Mouse (Mus musculus) spleen, adult 18-20 months (tissue): Measurements from ENCODE around the gene Tspan4.

ENCODE experiments used
- DNase-seq, 2 experiments: peaks; one replicate each; pipeline ENCODE4 v3.0.0; 2022; ENCODE audit warnings: mixed read lengths in 2 of 2

Tspan4 gene

GRCm38 (mm10) chr7:141477578-141478269 lies 2.7 kb downstream of the Tspan4 start:
- no peak for DNase-seq

GRCm38 (mm10) chr7:141478270-141478748 lies 3.3 kb downstream of the Tspan4 start:
- DNase-seq = no peak

- peak; percentile 58 to 65 for DNase-seq
Measured at GRCm38 (mm10) chr7:141480842-141481497, 5.9 kb downstream of the Tspan4 start.

GRCm38 (mm10) chr7:141481498-141482401 lies 6.7 kb downstream of the Tspan4 start:
- peak in 1 of 2 experiments; percentile 63 for DNase-seq

GRCm38 (mm10) chr7:141482531-141483024 lies 7.5 kb downstream of the Tspan4 start:
- no peak for DNase-seq

- no peak for DNase-seq
Measured at GRCm38 (mm10) chr7:141483114-141483653, 8.1 kb downstream of the Tspan4 start.

GRCm38 (mm10) chr7:141484186-141485120 lies 9.4 kb downstream of the Tspan4 start:
- no peak for DNase-seq

- DNase-seq = no peak
Measured at GRCm38 (mm10) chr7:141485186-141485585, 10.1 kb downstream of the Tspan4 start.

GRCm38 (mm10) chr7:141485606-141486005 lies 10.6 kb downstream of the Tspan4 start:
- DNase-seq = no peak

- DNase-seq = no peak
Measured at GRCm38 (mm10) chr7:141486239-141486638, 11.2 kb downstream of the Tspan4 start.

GRCm38 (mm10) chr7:141487141-141487540 lies 12.1 kb downstream of the Tspan4 start:
- no peak for DNase-seq

GRCm38 (mm10) chr7:141491151-141491550 lies 16.1 kb downstream of the Tspan4 start:
- no peak for DNase-seq

- no peak for DNase-seq
Measured at GRCm38 (mm10) chr7:141492738-141493137, 17.7 kb downstream of the Tspan4 start.

GRCm38 (mm10) chr7:141493729-141494128 lies 18.7 kb downstream of the Tspan4 start:
- DNase-seq = no peak

GRCm38 (mm10) chr7:141495379-141495778 lies 20.3 kb downstream of the Tspan4 start:
- DNase-seq = no peak

- no peak for DNase-seq
Measured at GRCm38 (mm10) chr7:141495940-141496339, 20.9 kb downstream of the Tspan4 start.

GRCm38 (mm10) chr7:141497600-141497999 lies 22.6 kb downstream of the Tspan4 start:
- no peak for DNase-seq

GRCm38 (mm10) chr7:141501820-141502555 lies 26.9 kb downstream of the Tspan4 start:
- no peak for DNase-seq

GRCm38 (mm10) chr7:141502556-141502905 lies 27.5 kb downstream of the Tspan4 start:
- no peak for DNase-seq

GRCm38 (mm10) chr7:141506278-141506677 lies 31.2 kb downstream of the Tspan4 start:
- DNase-seq = no peak

- DNase-seq = no peak
Measured at GRCm38 (mm10) chr7:141508160-141508559, 33.1 kb downstream of the Tspan4 start.
